Mouse (Mus musculus): ENCODE data around the gene Fmnl3.

DNA sequence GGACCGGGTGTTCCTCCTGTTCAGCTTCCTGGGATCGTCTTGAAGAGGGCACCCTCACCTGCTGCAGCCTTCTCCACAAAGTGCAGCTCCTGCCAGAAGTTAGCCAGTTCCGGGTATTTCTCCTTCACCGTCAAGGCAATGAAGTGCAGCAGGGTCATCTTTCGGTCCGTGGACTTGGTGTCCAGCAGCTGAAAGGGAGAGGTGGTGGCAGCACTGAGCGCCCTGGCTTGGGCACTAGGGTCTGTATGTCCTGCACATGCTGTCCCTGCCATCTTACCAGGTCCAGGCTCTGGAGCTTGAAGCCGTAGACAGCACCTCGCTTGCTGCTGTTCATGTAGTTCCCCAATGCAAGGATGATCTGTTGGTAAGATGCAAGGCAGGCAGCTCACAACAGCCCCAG is 49.3 kb downstream of the Fmnl3 start:
- TF ChIP-seq CTCF (IDR thresholded peaks at IDR 0.05; ENCODE audit: borderline replicate concordance, insufficient read depth, low read length) (no peak), POLR2A (IDR thresholded peaks at IDR 0.05; ENCODE audit: low read depth, low read length) (no peak)
